Mouse (Mus musculus) hematopoietic multipotent progenitor cell, adult 10-12 weeks (in vitro differentiated cells): ENCODE results near the gene Nck2. TPM values are rescaled to one million over a fixed set of nuclear protein-coding genes. Genes with fewer than 3 reads are reported as not detected.

Experiments used
- polyA plus RNA-seq: library from polyadenylated mRNA; stranded (reverse); fragments of >175 nt; gene quantifications from 2 replicates; pipeline ENCODE4 v1.2.3, GENCODE M21; 2012; ENCODE audit warnings: low replicate concordance

The Nck2 gene
- 21.1 and 21.5 TPM in 2 replicates for polyA plus RNA-seq

DNA sequence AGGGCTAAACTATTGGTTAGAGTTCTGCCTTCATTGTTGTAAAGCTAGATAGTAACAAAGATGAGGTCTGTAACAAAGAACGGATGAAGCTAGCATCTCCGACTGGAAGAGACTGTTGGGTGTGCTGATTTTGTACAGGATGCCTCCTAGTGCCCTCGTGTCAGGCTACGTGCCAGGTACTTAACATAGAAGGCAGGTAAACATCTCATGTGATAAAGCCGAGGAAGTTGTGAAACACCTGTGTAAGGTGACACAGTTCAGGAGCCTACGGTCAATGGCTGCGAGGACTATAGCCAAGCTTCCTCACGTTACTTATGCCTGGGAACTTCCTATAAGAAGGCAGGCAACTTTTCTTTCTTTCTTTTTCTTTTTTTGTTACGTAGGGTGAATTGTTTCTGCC is at the start of gene Nck2:
Gene Nck2 (plus strand): TSS at position 49 of the 400 bp plus-strand sequence.

Other genes with a start within 250 kb of the Nck2 start
- gene Fhl2, start 247.6 kb upstream of the Nck2 start, polyA plus RNA-seq: 0.53 and 2.7 TPM in 2 replicates